Mouse (Mus musculus) megakaryocyte-erythroid progenitor cell, adult 5-6 weeks (primary cell): ENCODE data around the gene Ppp1r26. TPM values are rescaled to one million over a fixed set of nuclear protein-coding genes. Genes with fewer than 3 reads are reported as not detected.

Source experiments
- ATAC-seq: replicated peaks from 2 replicates; pipeline ENCODE4 v1.8.0; 2016; ENCODE audit warnings: mild to moderate bottlenecking, inconsistent platforms; ENCODE audit not compliant: severe bottlenecking, poor library complexity, low FRiP score, low TSS enrichment
- total RNA-seq, 2 experiments: library from RNA; stranded (forward) in 1 of 2; stranded (reverse) in 1 of 2; fragments of 200-1000, 215-1000 nt in 1 of 2; fragments of >200 nt in 1 of 2; fragmentation: Nextera tagmentation in 1 of 2; gene quantifications; 2 replicates each; pipeline ENCODE4 v1.2.3; 2014 to 2017

Gene Ppp1r26
- total RNA-seq, 2 experiments from 2014 or later: 0.39 to 1.1 TPM

- no peak for ATAC-seq
Measured at GRCm38 (mm10) chr2:28494521-28494920, 47.9 kb downstream of the Ppp1r26 start.

GRCm38 (mm10) chr2:28495207-28495756 is 48.7 kb downstream of the Ppp1r26 start:
- ATAC-seq: 0 out of 2 replicates have a peak, but pooled peaks have one; percentile 37

GRCm38 (mm10) chr2:28495801-28496595 is 49.4 kb downstream of the Ppp1r26 start:
- no peak for ATAC-seq

GRCm38 (mm10) chr2:28496671-28497070 is 50.1 kb downstream of the Ppp1r26 start, which contains the start of gene Gbgt1:
Gene Gbgt1 (plus strand): TSS chr2:28496891.
- ATAC-seq: no peak

DNA sequence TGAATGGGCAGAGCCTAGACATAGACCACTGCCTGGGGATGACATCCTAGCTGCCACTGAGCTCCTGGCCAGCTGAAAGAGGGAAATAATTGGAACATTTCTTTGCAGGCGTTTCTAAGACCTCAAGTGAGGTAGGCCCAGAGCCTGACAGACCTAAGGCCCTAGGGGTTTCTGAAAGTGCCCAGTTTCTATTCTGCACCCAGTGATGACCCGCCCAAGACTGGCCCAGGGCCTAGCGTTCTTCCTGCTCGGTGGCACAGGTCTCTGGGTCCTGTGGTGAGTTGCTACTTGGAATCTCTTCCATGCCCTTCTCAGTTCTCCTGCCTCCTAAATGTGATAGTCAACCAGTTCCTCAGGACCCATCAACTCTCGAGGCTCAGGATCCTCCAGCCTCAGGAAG is 51.0 kb downstream of the Ppp1r26 start:
- ATAC-seq: no peak

DNA sequence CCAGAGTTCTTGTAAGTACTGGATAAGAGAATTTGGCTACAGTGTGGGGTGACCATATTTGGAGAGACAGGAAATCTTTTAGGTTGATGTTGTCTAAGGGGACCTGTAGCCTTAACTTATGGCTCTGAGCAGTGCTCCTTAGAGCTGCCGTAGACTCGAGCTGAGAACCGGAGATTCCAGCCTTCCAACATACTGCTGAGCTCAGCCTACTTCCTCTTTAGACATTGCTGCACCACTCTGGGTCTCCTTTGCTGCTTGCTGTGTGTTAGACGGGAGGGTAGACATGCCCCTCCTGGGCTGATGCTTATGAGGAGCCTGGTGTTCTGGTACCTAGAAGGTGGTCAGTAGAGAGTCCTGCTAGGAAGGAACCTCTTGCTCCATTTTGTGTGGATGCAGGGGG is 51.8 kb downstream of the Ppp1r26 start:
- no peak for ATAC-seq

GRCm38 (mm10) chr2:28502987-28503386 is 56.4 kb downstream of the Ppp1r26 start:
- ATAC-seq: no peak

GRCm38 (mm10) chr2:28504676-28505075 is 58.1 kb downstream of the Ppp1r26 start:
- ATAC-seq: no peak

Other genes with a start within 250 kb of the Ppp1r26 start
- gene 1700007K13Rik, start 19.5 kb downstream of the Ppp1r26 start, total RNA-seq (2014; fragmentation: Nextera tagmentation): not detected in 2 replicates
- gene 1700007K13Rik, start 19.5 kb downstream of the Ppp1r26 start, total RNA-seq (2017): not detected in 2 replicates
- gene Mrps2, start 21.3 kb downstream of the Ppp1r26 start, total RNA-seq (2014; fragmentation: Nextera tagmentation): 48.2 and 49.4 TPM in 2 replicates
- 35.3 and 37.8 TPM in 2 replicates for gene Mrps2, start 21.3 kb downstream of the Ppp1r26 start, total RNA-seq (2017)
- gene Gbgt1, start 50.1 kb downstream of the Ppp1r26 start, total RNA-seq (2014; fragmentation: Nextera tagmentation): not detected in 2 replicates
- gene Gbgt1, start 50.1 kb downstream of the Ppp1r26 start, total RNA-seq (2017): not detected in 2 replicates
- gene Gm10134, start 59.3 kb downstream of the Ppp1r26 start, total RNA-seq (2014; fragmentation: Nextera tagmentation): not detected in 2 replicates
- gene Gm10134, start 59.3 kb downstream of the Ppp1r26 start, total RNA-seq (2017): not detected in 2 replicates
- 1.7 and 5.5 TPM in 2 replicates for gene Ralgds, start 66.3 kb downstream of the Ppp1r26 start, total RNA-seq (2014; fragmentation: Nextera tagmentation)
- 0.56 and 0.88 TPM in 2 replicates for gene Ralgds, start 66.3 kb downstream of the Ppp1r26 start, total RNA-seq (2017)
- gene Cel, start 116.6 kb downstream of the Ppp1r26 start, total RNA-seq (2014; fragmentation: Nextera tagmentation): not detected in 2 replicates
- gene Cel, start 116.6 kb downstream of the Ppp1r26 start, total RNA-seq (2017): not detected in 2 replicates
- 33.9 and 43.0 TPM in 2 replicates for gene Gtf3c5, start 137.0 kb downstream of the Ppp1r26 start, total RNA-seq (2014; fragmentation: Nextera tagmentation)
- 18.8 and 25.7 TPM in 2 replicates for gene Gtf3c5, start 137.0 kb downstream of the Ppp1r26 start, total RNA-seq (2017)
- gene Gfi1b, start 175.2 kb downstream of the Ppp1r26 start, total RNA-seq (2014; fragmentation: Nextera tagmentation): 331 and 332 TPM in 2 replicates
- 91.3 and 113 TPM in 2 replicates for gene Gfi1b, start 175.2 kb downstream of the Ppp1r26 start, total RNA-seq (2017)
- 20.1 and 32.0 TPM in 2 replicates for gene Tsc1, start 194.4 kb downstream of the Ppp1r26 start, total RNA-seq (2014; fragmentation: Nextera tagmentation)
- gene Tsc1, start 194.4 kb downstream of the Ppp1r26 start, total RNA-seq (2017): 10.9 and 24.3 TPM in 2 replicates